Mouse (Mus musculus): Measurements from ENCODE around the gene Als2.
A peak's percentile ranks its signal among the peaks of the same experiment; 100 is the strongest.

Als2 gene

DNA sequence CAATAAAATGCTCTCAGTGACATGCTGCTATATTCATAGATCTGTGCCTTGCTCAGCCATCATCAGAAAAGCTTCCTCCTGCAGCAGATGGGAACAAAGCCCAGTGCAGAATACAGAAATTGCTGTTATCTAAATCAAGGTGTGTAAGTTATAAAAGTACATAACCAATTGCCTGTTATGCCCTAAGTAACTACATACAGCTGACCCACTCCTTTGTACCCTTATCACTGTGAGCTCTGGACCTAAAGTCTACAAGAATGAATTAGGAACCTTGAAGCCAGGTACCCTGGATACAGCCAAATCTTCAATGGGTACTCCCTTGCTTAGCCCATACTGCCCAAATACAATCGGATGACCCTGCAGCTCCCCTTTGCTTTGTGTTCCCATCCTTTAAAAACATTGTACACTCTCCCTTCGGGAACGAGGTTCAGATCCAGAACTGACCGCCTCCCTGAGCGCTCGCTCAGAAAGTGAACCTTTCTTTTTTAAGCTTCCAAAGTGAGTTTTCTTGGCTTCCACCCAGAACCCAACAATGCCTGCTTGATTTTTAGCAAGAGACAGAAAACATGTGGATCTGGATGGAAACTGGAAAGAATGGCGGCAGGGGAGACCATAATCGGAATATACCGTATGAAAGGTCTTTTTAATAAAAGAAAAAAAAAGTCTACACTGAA is 70.7 kb downstream of the Als2 start:
- no peak for DNase-seq (ENCODE audit: low read depth, low spot score)

DNA sequence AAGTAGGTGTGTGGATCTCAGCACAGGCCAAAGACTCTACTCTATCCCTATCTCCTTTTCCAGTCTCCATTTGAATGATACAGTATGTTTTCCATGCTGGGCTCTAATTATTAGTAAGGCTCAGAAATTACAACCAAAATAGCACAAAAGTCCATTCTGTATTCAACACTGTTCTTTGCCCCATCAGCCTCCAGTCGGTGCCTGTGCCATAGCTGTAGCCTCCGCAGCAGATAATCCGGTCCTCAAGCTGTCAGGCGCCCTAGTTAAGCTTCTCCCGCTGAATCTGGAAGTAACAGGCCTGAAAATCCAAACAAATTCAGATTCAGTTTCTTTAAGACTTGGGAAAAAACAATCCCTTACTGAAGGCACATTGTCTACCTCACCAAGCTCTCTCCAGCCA is 73.1 kb downstream of the Als2 start:
- DNase-seq (ENCODE audit: low read depth, low spot score) = peak; percentile 52

DNA sequence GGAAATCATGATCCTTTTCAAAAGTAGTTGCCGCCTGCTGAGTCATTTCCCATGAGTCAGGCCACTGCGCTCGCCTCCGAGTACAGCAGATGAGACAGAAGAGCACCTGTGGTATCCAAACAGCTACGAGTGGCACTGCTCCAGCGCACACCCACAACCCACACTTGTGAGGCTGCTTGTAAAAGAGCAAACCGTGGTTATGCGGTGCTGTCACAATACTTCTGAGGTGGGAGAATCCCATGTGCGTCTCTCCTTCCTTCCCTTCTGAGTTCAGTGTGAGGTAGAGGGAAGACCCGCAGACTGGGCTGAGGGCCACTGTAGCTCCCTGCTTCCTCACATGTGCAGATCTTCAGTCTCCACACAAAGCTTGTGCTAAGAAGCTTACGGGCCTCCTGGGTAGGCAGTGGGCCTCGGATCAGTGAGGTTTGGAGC is 74.0 kb downstream of the Als2 start, which contains the start of gene Mpp4:
Gene Mpp4, minus strand, starts transcription at position 360 of the 432 bp plus-strand sequence.
- peak; percentile 95 for DNase-seq (ENCODE audit: low read depth, low spot score)

DNA sequence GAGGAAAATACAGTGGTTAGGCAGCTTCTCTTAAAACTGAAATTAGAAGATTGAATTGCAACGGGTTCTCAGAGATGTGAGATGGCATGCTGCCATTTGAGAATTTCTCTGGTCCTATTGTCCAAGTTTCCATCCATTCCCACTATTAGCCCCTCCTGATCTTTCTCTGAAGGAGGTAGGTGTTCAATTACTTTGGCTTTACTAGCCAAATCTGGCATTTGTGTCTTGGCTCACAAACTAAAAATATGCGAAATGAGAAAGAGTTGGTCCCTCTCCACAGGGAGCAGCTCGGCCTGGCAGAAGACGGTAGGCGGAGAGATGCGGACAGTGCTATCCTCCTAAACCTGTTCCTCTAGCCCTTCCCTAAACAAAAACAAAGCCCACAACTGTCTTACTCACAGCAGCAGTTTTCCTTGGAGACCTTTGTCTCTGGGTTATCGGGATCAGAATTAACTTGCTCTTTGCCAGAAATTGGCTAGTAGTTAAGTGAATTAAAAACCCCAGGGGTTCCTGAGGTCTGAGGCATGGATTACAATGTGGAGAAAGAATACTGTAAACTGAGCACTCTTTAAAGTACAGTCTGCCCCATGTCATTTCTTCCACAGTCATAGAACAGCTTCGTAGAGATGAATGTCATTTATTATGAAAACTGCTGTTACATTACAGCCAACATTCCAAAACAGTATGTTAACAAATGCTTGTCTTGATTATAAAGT is 74.6 kb downstream of the Als2 start:
- DNase-seq (ENCODE audit: low read depth, low spot score) = peak; percentile 55

DNA sequence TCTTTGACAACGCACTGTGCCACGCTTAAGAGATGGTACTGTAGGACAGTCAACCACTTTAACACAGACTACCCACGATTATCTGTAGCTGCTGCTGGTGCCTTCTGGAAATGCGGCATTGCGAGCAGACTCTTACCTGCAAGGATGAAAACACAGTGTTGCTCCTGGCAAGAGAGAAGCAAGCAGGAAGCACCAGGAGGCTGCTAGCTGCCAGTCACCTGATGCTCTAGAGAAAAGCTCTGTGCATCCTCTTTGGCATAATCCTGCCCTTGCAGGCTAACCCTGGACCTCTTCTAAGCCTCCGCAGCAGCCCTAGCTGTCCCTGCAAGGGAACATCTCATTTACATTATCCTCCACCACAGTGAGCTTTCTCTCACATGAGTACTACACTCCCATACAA is 75.6 kb downstream of the Als2 start:
- DNase-seq (ENCODE audit: low read depth, low spot score) = peak; percentile 47

DNA sequence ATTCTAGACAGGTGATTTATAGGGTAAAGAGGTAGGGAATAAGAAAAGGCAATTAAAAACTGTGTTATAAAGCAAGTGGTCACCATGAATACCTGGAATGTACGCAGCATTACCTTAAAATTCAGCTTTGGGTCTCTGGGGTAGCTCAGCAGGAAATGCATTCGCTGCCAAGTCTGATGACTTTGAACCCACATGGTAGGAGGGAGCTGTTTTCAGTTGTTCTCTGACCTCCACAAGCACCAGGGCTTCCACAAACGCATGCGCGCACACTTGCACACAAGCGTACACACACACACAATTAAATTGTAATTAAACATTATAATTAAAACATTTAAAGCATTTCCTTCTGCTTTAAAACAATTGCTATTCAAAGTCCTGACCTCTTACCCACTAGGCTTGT is 76.2 kb downstream of the Als2 start:
- DNase-seq (ENCODE audit: low read depth, low spot score) = no peak

DNA sequence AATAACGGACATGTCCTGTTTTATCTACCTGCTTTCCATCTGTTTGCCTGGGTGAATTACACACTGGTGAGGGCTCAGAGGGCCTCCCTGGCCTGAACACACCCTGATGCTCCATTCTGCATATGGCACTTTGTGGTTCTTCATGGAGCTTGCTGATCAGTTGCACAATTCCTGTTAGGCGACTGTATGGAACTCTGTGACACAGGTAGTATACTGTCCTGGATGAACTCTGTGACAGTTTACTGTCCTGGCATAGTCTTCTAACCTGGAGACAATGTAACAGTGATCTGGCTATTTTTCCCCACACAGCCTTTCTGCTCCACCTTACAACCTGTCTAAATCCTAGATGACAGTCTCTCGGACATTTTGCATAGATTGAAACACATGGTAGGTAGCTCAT is 77.9 kb downstream of the Als2 start:
- no peak for DNase-seq (ENCODE audit: low read depth, low spot score)

DNA sequence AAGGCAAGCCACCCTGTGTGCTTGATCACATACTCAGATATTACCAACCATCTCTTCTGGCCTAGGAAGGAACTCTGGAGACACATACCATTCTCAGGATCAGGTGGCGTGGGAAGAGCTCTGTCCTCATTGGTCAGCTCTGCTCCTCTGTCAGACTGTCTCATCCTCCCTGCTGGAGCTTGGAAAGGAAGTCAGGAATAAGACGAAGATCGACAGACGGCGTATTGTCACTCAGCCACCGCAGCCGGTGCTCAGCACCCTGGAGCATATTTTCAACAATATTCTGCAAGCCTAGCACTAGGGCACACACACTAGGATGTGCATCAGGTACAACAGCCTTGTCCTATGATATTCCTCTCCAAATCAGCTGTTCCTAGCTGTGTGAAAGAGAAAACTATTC is 78.5 kb downstream of the Als2 start:
- DNase-seq (ENCODE audit: low read depth, low spot score) = peak; percentile 45

DNA sequence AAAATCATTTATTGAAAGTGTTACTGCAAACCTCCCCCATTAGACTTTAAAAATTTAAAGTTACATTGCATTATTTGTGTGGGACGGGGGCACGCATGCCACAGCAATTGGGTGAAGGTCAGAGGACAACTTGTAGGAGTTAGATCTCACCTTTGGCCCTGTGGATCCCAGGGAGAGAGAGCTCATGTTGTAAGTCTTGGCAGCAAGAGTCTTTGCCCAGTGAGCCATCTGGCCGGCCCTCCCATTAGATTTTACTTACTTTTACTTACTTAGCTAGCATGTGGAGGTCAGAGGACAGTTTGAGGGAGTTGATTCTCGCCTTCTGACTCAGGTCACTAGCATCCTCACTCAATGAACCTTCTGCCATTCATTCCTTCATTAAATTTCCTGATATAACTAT is 79.2 kb downstream of the Als2 start:
- no peak for DNase-seq (ENCODE audit: low read depth, low spot score)

DNA sequence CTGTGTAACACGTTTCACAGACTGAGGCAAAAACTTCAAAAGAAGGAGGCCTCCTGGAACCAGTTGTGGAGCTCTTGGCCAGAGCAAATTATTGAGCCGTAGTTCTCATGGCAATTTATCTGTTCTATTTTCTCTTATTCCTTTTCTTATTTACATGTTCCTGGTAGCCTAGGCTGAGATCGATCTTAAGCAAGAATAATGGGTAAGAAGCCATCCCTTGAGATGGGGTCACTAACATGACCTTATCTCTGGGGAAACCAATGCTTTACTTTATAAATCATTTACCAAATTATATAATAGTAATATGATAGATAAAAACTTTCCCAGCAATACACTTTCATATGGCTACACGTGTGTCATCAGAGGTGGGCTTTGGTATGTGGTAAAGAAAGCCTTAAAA is 84.7 kb downstream of the Als2 start:
- no peak for DNase-seq (ENCODE audit: low read depth, low spot score)

DNA sequence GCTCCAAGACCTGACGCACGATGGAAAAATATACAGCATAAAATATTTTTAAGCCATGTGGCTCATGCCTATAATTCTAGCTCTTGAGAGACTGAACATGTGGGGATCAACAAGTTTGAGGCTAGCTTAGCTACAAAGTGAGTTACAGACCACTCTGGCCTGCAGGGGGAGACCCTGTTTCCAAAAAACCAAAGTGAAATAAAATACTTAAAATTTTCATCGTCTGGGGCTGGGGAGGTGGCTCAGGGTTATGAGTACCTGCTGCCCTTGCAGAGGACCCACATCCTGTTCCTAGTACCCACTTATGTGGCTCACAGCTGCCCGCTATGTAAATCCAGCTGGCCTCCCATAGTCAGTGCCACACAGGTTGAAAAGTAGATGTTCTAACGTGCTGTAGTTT is 86.5 kb downstream of the Als2 start:
- no peak for DNase-seq (ENCODE audit: low read depth, low spot score)

DNA sequence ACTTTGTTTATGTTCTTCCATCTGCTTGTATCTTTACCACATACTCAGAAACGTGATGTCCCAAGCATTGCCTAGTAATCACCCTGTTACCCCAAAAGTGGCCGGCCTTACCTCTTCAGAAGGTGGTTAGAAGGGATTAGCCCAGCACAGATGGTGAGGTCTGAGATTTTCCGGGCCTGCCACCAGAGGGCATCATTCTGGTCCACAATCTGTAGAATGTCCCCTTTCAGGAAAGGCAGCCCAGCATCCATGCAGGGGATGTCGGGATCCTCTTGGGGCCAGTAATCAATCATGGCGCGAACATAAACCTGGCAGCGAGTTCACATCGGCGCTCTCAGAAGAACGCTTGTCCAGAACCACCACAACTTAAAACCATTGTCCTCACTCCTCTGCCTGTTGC is 92.5 kb downstream of the Als2 start:
- DNase-seq (ENCODE audit: low read depth, low spot score) = peak; percentile 37

DNA sequence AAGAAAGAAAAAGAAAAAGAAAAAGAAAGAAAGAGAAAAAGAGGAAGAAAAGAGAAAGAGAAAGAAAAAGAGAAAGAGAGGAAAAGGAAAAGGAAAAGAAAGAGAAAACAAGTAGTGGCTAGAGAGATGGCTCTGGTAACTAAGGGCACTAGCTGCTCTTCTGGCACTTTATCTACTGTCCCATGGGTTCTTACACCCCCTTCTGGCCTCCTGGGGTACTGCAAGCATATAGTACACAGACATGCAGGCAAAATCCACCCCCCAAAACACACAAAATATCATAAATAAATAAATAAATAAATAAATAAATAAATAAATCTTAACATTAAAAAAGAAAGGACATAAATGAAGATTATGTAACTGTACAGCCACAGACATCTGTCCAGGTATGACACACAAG is 94.2 kb downstream of the Als2 start:
- peak; percentile 51 for DNase-seq (ENCODE audit: low read depth, low spot score)

DNA sequence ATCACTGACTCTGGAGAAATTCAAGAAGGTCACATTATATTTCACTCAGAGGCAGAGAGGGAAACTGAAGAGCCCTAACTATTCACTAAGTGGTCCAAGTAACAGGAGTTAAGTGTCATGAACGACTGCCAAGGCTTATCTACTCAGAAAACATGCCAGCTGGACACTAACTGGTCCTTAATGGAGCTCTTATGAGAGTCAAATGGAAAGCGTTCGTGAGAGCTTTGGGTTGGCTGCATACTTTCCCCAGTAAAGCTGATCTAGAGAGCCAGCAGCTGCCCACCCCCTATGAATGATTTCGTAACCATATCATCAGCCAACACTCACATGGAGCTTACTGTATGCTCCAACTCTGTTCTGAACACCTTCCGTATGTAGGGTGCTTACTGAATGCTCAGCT is 102.6 kb downstream of the Als2 start:
- DNase-seq (ENCODE audit: low read depth, low spot score) = no peak

DNA sequence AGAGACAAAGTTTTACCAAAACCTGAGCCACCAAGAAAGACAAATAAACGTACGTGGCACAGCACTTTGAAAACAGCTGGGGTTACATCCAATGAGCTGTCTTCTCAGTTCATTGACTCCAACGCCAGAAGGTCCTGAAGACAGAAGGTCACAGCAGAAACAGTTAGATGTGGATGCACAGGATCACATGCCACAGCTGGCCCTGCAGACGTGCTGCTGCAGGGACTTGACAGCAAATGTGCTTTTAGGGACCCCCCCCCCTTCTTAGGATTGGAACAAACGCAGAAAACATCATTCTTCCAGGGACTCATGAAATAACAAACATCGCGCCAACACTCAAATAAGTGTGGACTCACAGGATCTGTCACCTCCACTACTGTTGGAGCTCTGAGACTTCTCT is 108.2 kb downstream of the Als2 start:
- no peak for DNase-seq (ENCODE audit: low read depth, low spot score)

DNA sequence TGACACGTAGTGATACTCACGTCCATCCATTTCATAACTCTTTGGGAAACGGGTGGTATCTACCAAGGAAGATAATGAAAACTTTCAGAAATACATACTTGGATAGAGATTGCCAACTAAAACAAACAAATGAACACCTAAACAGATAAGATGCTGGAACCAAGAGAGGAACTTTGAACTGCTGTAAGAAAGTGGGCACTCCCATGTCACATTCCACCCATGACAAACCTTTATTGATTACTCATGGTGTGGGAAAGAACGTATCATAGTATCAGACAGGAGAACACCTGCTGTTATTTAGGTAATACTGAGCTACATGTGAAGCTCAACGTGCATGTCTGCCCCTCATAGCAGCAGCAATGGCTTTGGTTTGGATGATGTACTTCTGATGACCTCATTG is 111.5 kb downstream of the Als2 start:
- DNase-seq (ENCODE audit: low read depth, low spot score) = no peak

DNA sequence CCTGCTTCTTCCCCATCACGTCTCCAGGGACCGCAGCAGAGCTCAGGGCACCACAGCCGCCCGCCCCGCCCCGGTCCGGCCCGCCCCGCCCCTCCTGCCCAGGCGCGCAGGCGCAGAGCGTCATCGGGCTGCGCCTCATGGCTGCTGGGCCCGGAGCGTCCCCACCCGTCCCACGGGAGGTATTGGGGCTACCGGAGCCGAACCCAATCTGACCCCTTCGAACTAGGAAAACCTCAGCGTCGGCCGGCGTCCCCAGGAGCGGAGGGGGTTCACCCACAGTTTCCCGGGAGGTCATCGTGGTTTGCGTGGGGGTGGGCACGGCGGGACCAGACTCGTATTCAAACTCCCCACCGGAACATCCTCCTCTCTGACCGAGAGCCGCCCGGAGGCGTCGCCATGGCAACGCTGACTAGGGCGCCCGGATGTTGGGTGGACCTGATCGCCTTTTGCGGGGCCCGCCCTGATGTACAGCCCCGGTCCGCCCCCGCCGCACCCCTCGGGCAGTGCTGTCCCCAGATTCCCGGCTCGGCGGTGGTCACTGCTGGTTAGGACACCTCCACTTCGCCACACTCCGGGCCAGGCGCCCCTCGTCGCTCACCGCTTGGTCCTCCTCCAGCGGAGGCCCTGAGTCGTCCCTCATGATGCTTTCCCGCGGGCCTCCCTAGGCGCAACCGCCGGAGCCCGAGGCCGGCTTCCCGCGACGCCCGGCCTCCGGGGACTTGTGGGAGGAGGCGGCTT is 117.1 kb downstream of the Als2 start, which contains the start of gene Tmem237:
Gene Tmem237, minus strand, starts transcription at position 689 of the 738 bp plus-strand sequence.
- DNase-seq (ENCODE audit: low read depth, low spot score) = peak; percentile 96
